Mouse (Mus musculus): Measurements from ENCODE around the gene Endou. TPM values are rescaled to one million over a fixed set of nuclear protein-coding genes. Genes with fewer than 3 reads are reported as not detected.

The Endou gene
- polyA plus RNA-seq, 1 experiment from 2014 or later = not detected

GRCm38 (mm10) chr15:97763256-97764049 lies 32.3 kb upstream of the Endou start:
- H3K4me2 ChIP-seq (ENCODE audit: low read depth, low read length, severe bottlenecking) = no peak overlapping the region
- H3K36me3 ChIP-seq (ENCODE audit: control insufficient read depth, insufficient read depth, low read length) = no peaks in the 10 kb centered on the region
- no peak overlapping the region for H3K4me3 ChIP-seq (ENCODE audit: low read depth, low read length)
- no peak overlapping the region for H3K27ac ChIP-seq (ENCODE audit: low read depth, low read length)
- H3K4me1 ChIP-seq (replicated peaks; ENCODE audit: control insufficient read depth, insufficient read depth, low read length) = peaks cover 19% of the 10 kb centered on the region
- no peak overlapping the region for H3K9ac ChIP-seq (ENCODE audit: low read length)
- WGBS = 63% methylated on average over 9 of the region's 9 CpGs
- ATAC-seq (replicated peaks; ENCODE audit: low FRiP score) (no peak), DNase-seq (ENCODE audit: low spot score) (no peak)
- no peaks in the 10 kb centered on the region for H3K9me3 ChIP-seq (ENCODE audit: control insufficient read depth, low read length)
- H3K27me3 ChIP-seq (ENCODE audit: control insufficient read depth, insufficient read depth, low read length) = peaks cover 18% of the 10 kb centered on the region

DNA sequence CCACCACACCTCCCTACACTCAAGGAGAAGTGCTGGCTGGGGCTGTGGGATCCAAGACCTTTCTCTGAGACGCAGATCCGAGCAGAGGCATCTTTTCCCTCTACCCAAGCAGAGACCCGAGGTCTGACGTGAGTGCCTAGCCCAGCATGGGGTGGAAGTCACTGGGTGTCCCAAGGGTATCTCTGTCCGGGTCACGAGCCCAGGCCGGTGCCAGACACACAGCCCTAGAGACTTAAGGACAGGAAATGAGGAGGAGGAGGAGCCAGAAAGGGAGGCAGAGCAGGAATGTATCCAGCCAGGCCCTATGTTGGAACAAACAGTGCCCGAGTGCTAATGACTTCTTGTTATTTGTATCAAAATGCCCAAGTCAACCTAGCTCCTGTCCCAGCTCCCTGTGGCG lies 31.6 kb upstream of the Endou start:
- H3K4me1 ChIP-seq (replicated peaks; ENCODE audit: control insufficient read depth, insufficient read depth, low read length) = peaks cover 19% of the 10 kb centered on the region

DNA sequence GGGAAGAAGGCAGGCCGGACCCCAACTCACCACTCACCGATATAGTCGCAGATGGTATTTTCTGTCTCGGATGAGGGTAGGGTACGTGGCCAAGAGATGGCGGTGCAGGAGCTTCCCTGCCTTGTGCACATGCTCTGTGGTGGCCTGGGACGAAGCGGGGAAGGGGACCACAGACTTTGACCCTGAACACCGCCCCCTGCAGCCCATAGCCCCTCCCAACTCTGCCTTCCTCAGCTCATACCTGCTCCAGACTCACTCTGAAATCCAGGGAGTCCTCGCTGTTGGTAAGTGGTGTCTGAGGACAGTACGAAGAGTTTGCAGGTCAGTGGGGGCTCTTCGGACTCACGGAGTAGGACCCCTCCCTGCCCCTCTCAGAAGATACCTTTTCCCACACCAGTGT lies 30.3 kb upstream of the Endou start:
- WGBS = 30% methylated on average over 13 of the region's 13 CpGs
- Histone ChIP-seq H3K9me3 (ENCODE audit: control insufficient read depth, low read length) (no peaks in the 10 kb centered on the region), H3K4me1 (replicated peaks; ENCODE audit: control insufficient read depth, insufficient read depth, low read length) (peaks cover 8% of the 10 kb centered on the region), H3K4me3 (ENCODE audit: low read depth, low read length) (no peak overlapping the region), H3K9ac (ENCODE audit: low read length) (no peak overlapping the region), H3K27ac (ENCODE audit: low read depth, low read length) (no peak overlapping the region), H3K27me3 (ENCODE audit: control insufficient read depth, insufficient read depth, low read length) (peaks cover 3% of the 10 kb centered on the region), H3K4me2 (ENCODE audit: low read depth, low read length, severe bottlenecking) (no peak overlapping the region), H3K36me3 (ENCODE audit: control insufficient read depth, insufficient read depth, low read length) (no peaks in the 10 kb centered on the region)
- no peak for ATAC-seq (replicated peaks; ENCODE audit: low FRiP score)
- DNase-seq (ENCODE audit: low spot score) = no peak

More for the DNA sequence above, 31.6 kb upstream of the Endou start:
- H3K36me3 ChIP-seq (ENCODE audit: control insufficient read depth, insufficient read depth, low read length) = no peaks in the 10 kb centered on the region
- H3K9me3 ChIP-seq (ENCODE audit: control insufficient read depth, low read length) = no peaks in the 10 kb centered on the region
- H3K27me3 ChIP-seq (ENCODE audit: control insufficient read depth, insufficient read depth, low read length) = peaks cover 15% of the 10 kb centered on the region
- H3K9ac ChIP-seq (ENCODE audit: low read length) = no peak overlapping the region
- ATAC-seq (replicated peaks; ENCODE audit: low FRiP score) (no peak), DNase-seq (ENCODE audit: low spot score) (no peak)
- no peak overlapping the region for H3K4me2 ChIP-seq (ENCODE audit: low read depth, low read length, severe bottlenecking)
- WGBS = 70% methylated on average over 9 of the region's 9 CpGs
- H3K27ac ChIP-seq (ENCODE audit: low read depth, low read length) = no peak overlapping the region
- no peak overlapping the region for H3K4me3 ChIP-seq (ENCODE audit: low read depth, low read length)

GRCm38 (mm10) chr15:97760952-97761351 lies 29.8 kb upstream of the Endou start:
- Histone ChIP-seq H3K27me3 (ENCODE audit: control insufficient read depth, insufficient read depth, low read length) (peaks cover 3% of the 10 kb centered on the region), H3K9ac (ENCODE audit: low read length) (no peak overlapping the region), H3K36me3 (ENCODE audit: control insufficient read depth, insufficient read depth, low read length) (no peaks in the 10 kb centered on the region), H3K27ac (ENCODE audit: low read depth, low read length) (no peak overlapping the region), H3K4me3 (ENCODE audit: low read depth, low read length) (no peak overlapping the region), H3K4me1 (replicated peaks; ENCODE audit: control insufficient read depth, insufficient read depth, low read length) (peaks cover 3% of the 10 kb centered on the region; the same call in 1 of the 2 replicates), H3K4me2 (ENCODE audit: low read depth, low read length, severe bottlenecking) (no peak overlapping the region), H3K9me3 (ENCODE audit: control insufficient read depth, low read length) (no peaks in the 10 kb centered on the region)
- WGBS = 72% methylated on average over 5 of the region's 5 CpGs
- DNase-seq (ENCODE audit: low spot score) = no peak
- no peak for ATAC-seq (replicated peaks; ENCODE audit: low FRiP score)

GRCm38 (mm10) chr15:97760006-97760405 lies 28.9 kb upstream of the Endou start:
- Histone ChIP-seq H3K9ac (ENCODE audit: low read length) (no peak overlapping the region), H3K9me3 (ENCODE audit: control insufficient read depth, low read length) (no peaks in the 10 kb centered on the region), H3K27me3 (ENCODE audit: control insufficient read depth, insufficient read depth, low read length) (no peaks in the 10 kb centered on the region; the same call in 1 of the 2 replicates), H3K4me3 (ENCODE audit: low read depth, low read length) (no peak overlapping the region), H3K4me1 (replicated peaks; ENCODE audit: control insufficient read depth, insufficient read depth, low read length) (no peaks in the 10 kb centered on the region), H3K36me3 (ENCODE audit: control insufficient read depth, insufficient read depth, low read length) (no peaks in the 10 kb centered on the region), H3K27ac (ENCODE audit: low read depth, low read length) (no peak overlapping the region), H3K4me2 (ENCODE audit: low read depth, low read length, severe bottlenecking) (no peak overlapping the region)
- DNase-seq (ENCODE audit: low spot score) = no peak
- 89% methylated on average over 9 of the region's 9 CpGs for WGBS
- ATAC-seq (replicated peaks; ENCODE audit: low FRiP score) = no peak

- WGBS = 57% methylated on average over 8 of the region's 8 CpGs
- peaks cover 4% of the 10 kb centered on the region; the same call in 1 of the 2 replicates for H3K4me1 ChIP-seq (replicated peaks; ENCODE audit: control insufficient read depth, insufficient read depth, low read length)
- no peak overlapping the region for H3K27ac ChIP-seq (ENCODE audit: low read depth, low read length)
- no peaks in the 10 kb centered on the region for H3K9me3 ChIP-seq (ENCODE audit: control insufficient read depth, low read length)
- no peak overlapping the region for H3K9ac ChIP-seq (ENCODE audit: low read length)
- H3K4me2 ChIP-seq (ENCODE audit: low read depth, low read length, severe bottlenecking) = no peak overlapping the region
- ATAC-seq (replicated peaks; ENCODE audit: low FRiP score) (no peak), DNase-seq (ENCODE audit: low spot score) (no peak)
- H3K36me3 ChIP-seq (ENCODE audit: control insufficient read depth, insufficient read depth, low read length) = no peaks in the 10 kb centered on the region
- H3K27me3 ChIP-seq (ENCODE audit: control insufficient read depth, insufficient read depth, low read length) = no peaks in the 10 kb centered on the region
- no peak overlapping the region for H3K4me3 ChIP-seq (ENCODE audit: low read depth, low read length)
Measured at GRCm38 (mm10) chr15:97755361-97755760, 24.2 kb upstream of the Endou start.

DNA sequence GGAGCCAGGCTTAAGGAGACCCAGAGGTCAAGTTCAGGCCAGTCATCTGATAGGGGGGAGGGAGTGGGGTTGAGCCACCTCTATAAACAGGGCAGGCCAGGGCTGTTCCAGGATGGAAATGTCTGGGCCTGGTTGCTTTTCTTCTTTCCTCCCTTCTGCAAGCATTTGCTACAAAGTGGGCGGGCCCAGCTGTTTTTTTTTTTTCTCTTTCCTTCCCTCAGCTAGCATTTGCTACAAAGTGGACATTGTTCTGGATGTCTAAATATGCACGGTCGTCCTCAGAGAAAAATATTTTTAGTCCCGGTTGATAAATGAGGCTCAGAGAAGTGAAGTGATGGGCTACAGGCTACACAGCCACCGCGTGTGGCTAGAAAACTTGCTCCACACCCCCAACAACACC lies 23.3 kb upstream of the Endou start:
- ATAC-seq (replicated peaks; ENCODE audit: low FRiP score) (no peak), DNase-seq (ENCODE audit: low spot score) (no peak)
- Histone ChIP-seq H3K9me3 (ENCODE audit: control insufficient read depth, low read length) (no peaks in the 10 kb centered on the region), H3K27me3 (ENCODE audit: control insufficient read depth, insufficient read depth, low read length) (no peaks in the 10 kb centered on the region), H3K9ac (ENCODE audit: low read length) (no peak overlapping the region), H3K36me3 (ENCODE audit: control insufficient read depth, insufficient read depth, low read length) (no peaks in the 10 kb centered on the region), H3K4me2 (ENCODE audit: low read depth, low read length, severe bottlenecking) (no peak overlapping the region), H3K4me1 (replicated peaks; ENCODE audit: control insufficient read depth, insufficient read depth, low read length) (peaks cover 4% of the 10 kb centered on the region; the same call in 1 of the 2 replicates), H3K27ac (ENCODE audit: low read depth, low read length) (no peak overlapping the region), H3K4me3 (ENCODE audit: low read depth, low read length) (no peak overlapping the region)
- 76% methylated on average over 6 of the region's 6 CpGs for WGBS

DNA sequence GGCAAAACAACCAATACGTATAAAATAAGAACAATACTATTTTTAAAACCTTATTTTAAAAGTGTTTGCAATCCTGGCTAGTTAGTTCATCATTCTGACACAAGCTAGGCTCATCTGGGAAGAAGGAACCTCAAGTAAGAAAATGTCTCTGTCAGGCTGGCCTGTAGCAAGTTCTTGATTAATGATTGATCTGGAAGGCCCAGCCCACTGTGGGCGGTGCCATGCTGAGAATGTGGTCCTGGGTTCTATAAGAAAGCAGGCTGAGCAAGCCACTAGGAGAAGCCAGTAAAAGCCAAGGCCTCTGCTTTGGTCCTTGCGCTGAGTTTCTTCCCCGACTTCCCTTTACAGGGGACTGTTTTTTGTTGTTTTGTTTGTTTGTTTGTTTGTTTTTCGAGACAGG lies 21.4 kb upstream of the Endou start:
- Histone ChIP-seq H3K4me3 (ENCODE audit: low read depth, low read length) (no peak overlapping the region), H3K36me3 (ENCODE audit: control insufficient read depth, insufficient read depth, low read length) (no peaks in the 10 kb centered on the region), H3K9ac (ENCODE audit: low read length) (no peak overlapping the region), H3K9me3 (ENCODE audit: control insufficient read depth, low read length) (no peaks in the 10 kb centered on the region), H3K4me1 (replicated peaks; ENCODE audit: control insufficient read depth, insufficient read depth, low read length) (peaks cover 4% of the 10 kb centered on the region; the same call in 1 of the 2 replicates), H3K4me2 (ENCODE audit: low read depth, low read length, severe bottlenecking) (no peak overlapping the region), H3K27me3 (ENCODE audit: control insufficient read depth, insufficient read depth, low read length) (no peaks in the 10 kb centered on the region), H3K27ac (ENCODE audit: low read depth, low read length) (no peak overlapping the region)
- 92% methylated on average over 5 of the region's 5 CpGs for WGBS
- no peak for ATAC-seq (replicated peaks; ENCODE audit: low FRiP score)
- no peak for DNase-seq (ENCODE audit: low spot score)

- Histone ChIP-seq H3K36me3 (ENCODE audit: control insufficient read depth, insufficient read depth, low read length) (no peaks in the 10 kb centered on the region), H3K9me3 (ENCODE audit: control insufficient read depth, low read length) (no peaks in the 10 kb centered on the region), H3K4me3 (ENCODE audit: low read depth, low read length) (no peak overlapping the region), H3K4me2 (ENCODE audit: low read depth, low read length, severe bottlenecking) (no peak overlapping the region), H3K4me1 (replicated peaks; ENCODE audit: control insufficient read depth, insufficient read depth, low read length) (peaks cover 4% of the 10 kb centered on the region; the same call in 1 of the 2 replicates), H3K27ac (ENCODE audit: low read depth, low read length) (no peak overlapping the region), H3K9ac (ENCODE audit: low read length) (no peak overlapping the region), H3K27me3 (ENCODE audit: control insufficient read depth, insufficient read depth, low read length) (no peaks in the 10 kb centered on the region)
- 92% methylated on average over 2 of the region's 2 CpGs for WGBS
- no peak for DNase-seq (ENCODE audit: low spot score)
- no peak for ATAC-seq (replicated peaks; ENCODE audit: low FRiP score)
Measured at GRCm38 (mm10) chr15:97751676-97752075, 20.5 kb upstream of the Endou start.
